ENCODE assay signal across 11 mouse cellular contexts in the genomic region with DNA sequence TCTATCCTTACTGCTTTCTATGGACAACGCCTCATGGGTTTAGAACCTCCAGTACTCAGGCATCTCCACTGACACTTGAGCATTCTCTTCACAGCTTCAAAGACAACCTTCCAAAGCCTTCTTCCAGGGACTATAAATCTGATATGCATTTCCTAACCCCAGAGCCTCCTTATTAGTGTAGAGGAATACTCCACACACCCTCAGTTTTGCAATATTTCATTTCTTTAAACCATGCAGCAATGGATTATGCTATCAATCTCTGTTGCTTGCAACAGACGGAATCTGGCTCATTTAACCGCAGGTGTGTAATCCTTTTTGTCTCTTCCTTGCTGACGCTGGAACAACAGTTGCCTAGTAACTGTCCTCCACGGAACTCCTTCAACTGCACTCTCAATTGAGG.
"Had no signal": no experiment of that assay in that cellular context is flagged by ENCODE, and none has a peak within 500 bp of the region (broad histone marks: within the 10 kb centered on the region; RNA-seq: fewer than 3 reads in every experiment).

No protein-coding gene starts in this region.

- DNase-seq: liver; liver, embryonic 13.5 days; liver, postnatal 0 days; lung, adult 18-20 months; lung, adult 2 months; lung, embryonic 14.5 days; lung, postnatal 10 days; lung, postnatal 14 days; lung, postnatal 36 days; lung, postnatal 4 days; midbrain, embryonic 14.5 days had no signal
